Mouse (Mus musculus) adrenal gland, postnatal 10 days (tissue): ENCODE data around the gene Gm10031. TPM values are rescaled to one million over a fixed set of nuclear protein-coding genes. Genes with fewer than 3 reads are reported as not detected.

ENCODE experiments used
- DNase-seq: peaks from one replicate; pipeline ENCODE4 v3.0.0; 2021; ENCODE audit warnings: mixed read lengths
- total RNA-seq, 2 experiments: library from RNA; stranded (reverse); gene quantifications; 2 replicates each; pipeline ENCODE4 v1.2.3; 2021

Gm10031 gene
- total RNA-seq, 2 experiments from 2014 or later, result 34.8 to 39.6 TPM

- DNase-seq, result peak; percentile 29
These were observed 16.2 kb downstream of the Gm10031 start for GRCm38 (mm10) chr1:156539787-156540560.

GRCm38 (mm10) chr1:156543999-156544398 is 20.2 kb downstream of the Gm10031 start:
- DNase-seq, result no peak

- peak; percentile 94 for DNase-seq
These were observed 34.5 kb downstream of the Gm10031 start, which contains the start of gene Abl2 for GRCm38 (mm10) chr1:156558024-156558930. TSS of gene Abl2 (plus strand) at chr1:156558786.

GRCm38 (mm10) chr1:156558950-156559640 is 35.3 kb downstream of the Gm10031 start:
- DNase-seq, result peak; percentile 73

GRCm38 (mm10) chr1:156559641-156560020 is 35.8 kb downstream of the Gm10031 start:
- no peak for DNase-seq

DNA sequence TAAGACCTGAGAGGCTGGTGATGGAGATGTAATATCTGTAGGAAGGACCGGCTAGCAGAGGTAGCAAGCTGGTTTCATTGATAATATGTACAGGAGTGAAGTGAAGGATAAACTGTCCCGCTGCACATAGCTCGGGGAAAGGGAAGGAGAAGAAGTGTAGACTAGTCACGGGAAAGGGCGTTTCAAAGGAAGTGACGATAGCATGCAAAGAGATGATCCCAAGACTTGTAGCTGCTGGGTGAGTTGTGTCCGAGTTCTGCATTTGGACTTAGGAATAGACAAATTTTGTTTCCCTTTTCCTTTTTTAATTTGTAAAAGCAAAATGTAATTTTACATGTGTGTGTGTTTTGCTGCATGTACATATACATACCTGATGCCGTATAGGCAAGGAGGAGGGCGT is 36.7 kb downstream of the Gm10031 start:
- DNase-seq, result no peak

DNA sequence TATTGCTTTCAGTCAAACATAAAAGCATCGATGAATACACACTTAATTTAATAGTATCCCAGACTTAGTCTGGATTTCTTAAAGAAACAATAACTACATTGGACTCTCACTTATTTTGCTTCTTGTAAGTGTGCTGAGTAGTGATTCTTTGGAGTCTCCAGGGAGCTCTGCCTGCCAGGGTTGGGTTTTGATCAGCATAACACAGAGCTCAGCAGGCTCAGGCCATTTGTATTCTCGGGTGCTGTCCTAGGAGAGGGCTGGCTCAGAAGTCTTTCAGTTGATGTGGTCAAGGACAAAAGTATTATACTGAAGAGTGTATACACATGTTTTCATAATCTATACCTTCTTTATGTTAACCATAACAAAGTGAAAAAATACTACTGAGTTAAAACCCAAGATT is 41.5 kb downstream of the Gm10031 start:
- peak; percentile 23 for DNase-seq

DNA sequence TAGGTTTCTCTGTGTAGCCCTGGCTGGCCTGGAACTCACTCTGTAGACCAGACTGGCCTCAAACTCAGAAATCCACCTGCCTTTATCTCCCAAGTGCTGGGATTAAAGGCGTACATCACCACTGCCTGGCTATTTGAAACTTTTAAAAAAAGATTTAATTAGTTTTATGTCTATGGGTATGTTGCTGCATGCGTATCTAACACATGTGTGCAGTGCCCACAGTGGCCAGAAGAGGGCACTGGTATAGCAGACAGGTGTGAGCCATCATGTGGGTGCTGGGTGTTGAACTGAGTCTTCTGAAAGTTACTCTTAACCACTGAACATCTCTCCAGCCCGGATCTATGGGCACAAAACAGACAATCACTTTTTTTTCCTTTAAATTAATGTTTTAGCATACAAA is 42.3 kb downstream of the Gm10031 start:
- DNase-seq, result peak; percentile 34

DNA sequence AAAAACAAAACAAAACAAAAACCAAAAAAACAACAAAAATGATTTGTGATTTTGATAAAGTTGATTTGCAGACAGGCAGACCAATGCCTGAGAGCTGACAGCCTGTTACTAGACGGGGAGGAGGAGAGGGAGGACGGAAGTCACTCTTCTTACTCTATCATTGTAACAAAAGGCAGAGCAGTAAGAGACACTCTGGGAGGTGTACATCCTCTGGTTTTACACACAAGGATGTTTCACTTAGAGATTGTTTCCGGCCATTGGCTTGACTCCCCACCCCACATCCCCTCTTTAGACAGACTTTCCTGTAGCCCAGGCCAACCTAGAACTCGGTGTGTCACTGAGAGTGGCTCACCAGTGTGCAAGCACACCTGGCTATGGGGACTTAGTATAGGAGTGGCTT is 45.8 kb downstream of the Gm10031 start:
- DNase-seq, result no peak

- DNase-seq, result no peak
These were observed 49.1 kb downstream of the Gm10031 start for GRCm38 (mm10) chr1:156572952-156573351.

Other genes with a start within 250 kb of the Gm10031 start
- gene Tdrd5, start 220.3 kb upstream of the Gm10031 start, total RNA-seq, result under 1 TPM in 1 of 2 experiments, not detected in 1; 0.21 TPM
- gene Nphs2, start 213.3 kb upstream of the Gm10031 start, total RNA-seq, result not detected
- 100 to 1,000 TPM; 689 to 701 TPM for gene Gm2000, start 158.0 kb upstream of the Gm10031 start, total RNA-seq
- 1 to 10 TPM in 1 of 2 experiments, under 1 TPM in 1; 0.78 to 1.1 TPM for gene Axdnd1, start 102.9 kb upstream of the Gm10031 start, total RNA-seq
- 100 to 1,000 TPM; 353 to 427 TPM for gene Soat1, start 49.7 kb upstream of the Gm10031 start, total RNA-seq
- gene Abl2, start 34.8 kb downstream of the Gm10031 start, total RNA-seq, result 10 to 100 TPM; 18.9 to 19.9 TPM
- gene Tor3a, start 150.3 kb downstream of the Gm10031 start, total RNA-seq, result 10 to 100 TPM; 11.6 to 15.3 TPM
- 10 to 100 TPM; 37.5 to 42.8 TPM for gene Fam20b, start 195.1 kb downstream of the Gm10031 start, total RNA-seq